Mouse (Mus musculus): ENCODE data around the gene Gnb5.
"Not testable (repeated sequence)": the region's sequence is repeated elsewhere in the genome, so short reads cannot be mapped to it uniquely, and the experiment has no call there.

Gene Gnb5

GRCm38 (mm10) chr9:75361699-75362098 lies 55.6 kb downstream of the Gnb5 start:
- H3K27me3 ChIP-seq (ENCODE audit: control insufficient read depth, insufficient read depth, low read length, poor library complexity, severe bottlenecking) = no peaks in the 10 kb centered on the region
- H3K36me3 ChIP-seq (ENCODE audit: control insufficient read depth, insufficient read depth, low read length, poor library complexity, severe bottlenecking) = no peaks in the 10 kb centered on the region
- peak; percentile 84 for DNase-seq (ENCODE audit: low read depth, low spot score)

GRCm38 (mm10) chr9:75362201-75362600 lies 56.1 kb downstream of the Gnb5 start:
- H3K36me3 ChIP-seq (ENCODE audit: control insufficient read depth, insufficient read depth, low read length, poor library complexity, severe bottlenecking) = no peaks in the 10 kb centered on the region
- DNase-seq (ENCODE audit: low read depth, low spot score) = no peak
- H3K27me3 ChIP-seq (ENCODE audit: control insufficient read depth, insufficient read depth, low read length, poor library complexity, severe bottlenecking) = no peaks in the 10 kb centered on the region

GRCm38 (mm10) chr9:75363001-75363400 lies 56.9 kb downstream of the Gnb5 start:
- DNase-seq (ENCODE audit: low read depth, low spot score) = no peak
- no peaks in the 10 kb centered on the region for H3K36me3 ChIP-seq (ENCODE audit: control insufficient read depth, insufficient read depth, low read length, poor library complexity, severe bottlenecking)
- H3K27me3 ChIP-seq (ENCODE audit: control insufficient read depth, insufficient read depth, low read length, poor library complexity, severe bottlenecking) = no peaks in the 10 kb centered on the region

- DNase-seq (ENCODE audit: low read depth, low spot score); H3K36me3 ChIP-seq (ENCODE audit: control insufficient read depth, insufficient read depth, low read length, poor library complexity, severe bottlenecking); H3K27me3 ChIP-seq (ENCODE audit: control insufficient read depth, insufficient read depth, low read length, poor library complexity, severe bottlenecking): not testable (repeated sequence)
These were observed 57.6 kb downstream of the Gnb5 start for GRCm38 (mm10) chr9:75363702-75364101.

GRCm38 (mm10) chr9:75365195-75365594 lies 59.1 kb downstream of the Gnb5 start:
- H3K27me3 ChIP-seq (ENCODE audit: control insufficient read depth, insufficient read depth, low read length, poor library complexity, severe bottlenecking) = no peaks in the 10 kb centered on the region
- no peaks in the 10 kb centered on the region for H3K36me3 ChIP-seq (ENCODE audit: control insufficient read depth, insufficient read depth, low read length, poor library complexity, severe bottlenecking)
- DNase-seq (ENCODE audit: low read depth, low spot score) = no peak

GRCm38 (mm10) chr9:75366191-75366590 lies 60.1 kb downstream of the Gnb5 start:
- Histone ChIP-seq H3K36me3 (ENCODE audit: control insufficient read depth, insufficient read depth, low read length, poor library complexity, severe bottlenecking) (no peaks in the 10 kb centered on the region), H3K27me3 (ENCODE audit: control insufficient read depth, insufficient read depth, low read length, poor library complexity, severe bottlenecking) (no peaks in the 10 kb centered on the region)
- no peak for DNase-seq (ENCODE audit: low read depth, low spot score)

GRCm38 (mm10) chr9:75368779-75369178 lies 62.7 kb downstream of the Gnb5 start:
- no peaks in the 10 kb centered on the region for H3K27me3 ChIP-seq (ENCODE audit: control insufficient read depth, insufficient read depth, low read length, poor library complexity, severe bottlenecking)
- no peaks in the 10 kb centered on the region for H3K36me3 ChIP-seq (ENCODE audit: control insufficient read depth, insufficient read depth, low read length, poor library complexity, severe bottlenecking)
- DNase-seq (ENCODE audit: low read depth, low spot score) = no peak

GRCm38 (mm10) chr9:75375606-75376005 lies 69.5 kb downstream of the Gnb5 start:
- no peak for DNase-seq (ENCODE audit: low read depth, low spot score)
- Histone ChIP-seq H3K36me3 (ENCODE audit: control insufficient read depth, insufficient read depth, low read length, poor library complexity, severe bottlenecking) (no peaks in the 10 kb centered on the region), H3K27me3 (ENCODE audit: control insufficient read depth, insufficient read depth, low read length, poor library complexity, severe bottlenecking) (no peaks in the 10 kb centered on the region)

GRCm38 (mm10) chr9:75376428-75376827 lies 70.3 kb downstream of the Gnb5 start:
- DNase-seq (ENCODE audit: low read depth, low spot score) = no peak
- H3K36me3 ChIP-seq (ENCODE audit: control insufficient read depth, insufficient read depth, low read length, poor library complexity, severe bottlenecking) = no peaks in the 10 kb centered on the region

GRCm38 (mm10) chr9:75378774-75379173 lies 72.7 kb downstream of the Gnb5 start:
- no peak for DNase-seq (ENCODE audit: low read depth, low spot score)
- no peaks in the 10 kb centered on the region for H3K36me3 ChIP-seq (ENCODE audit: control insufficient read depth, insufficient read depth, low read length, poor library complexity, severe bottlenecking)
- no peaks in the 10 kb centered on the region for H3K27me3 ChIP-seq (ENCODE audit: control insufficient read depth, insufficient read depth, low read length, poor library complexity, severe bottlenecking)

More at GRCm38 (mm10) chr9:75376428-75376827, 70.3 kb downstream of the Gnb5 start:
- no peaks in the 10 kb centered on the region for H3K27me3 ChIP-seq (ENCODE audit: control insufficient read depth, insufficient read depth, low read length, poor library complexity, severe bottlenecking)

- Histone ChIP-seq H3K27me3 (ENCODE audit: control insufficient read depth, insufficient read depth, low read length, poor library complexity, severe bottlenecking) (no peaks in the 10 kb centered on the region), H3K36me3 (ENCODE audit: control insufficient read depth, insufficient read depth, low read length, poor library complexity, severe bottlenecking) (0 out of 2 replicates have a peak, but pooled peaks cover 3% of the 10 kb centered on the region)
- DNase-seq (ENCODE audit: low read depth, low spot score) = no peak
These were observed 76.7 kb downstream of the Gnb5 start for GRCm38 (mm10) chr9:75382825-75383224.

GRCm38 (mm10) chr9:75383785-75384184 lies 77.7 kb downstream of the Gnb5 start:
- peak; percentile 33 for DNase-seq (ENCODE audit: low read depth, low spot score)
- peaks cover 3% of the 10 kb centered on the region; the same call in 1 of the 2 replicates for H3K36me3 ChIP-seq (ENCODE audit: control insufficient read depth, insufficient read depth, low read length, poor library complexity, severe bottlenecking)

GRCm38 (mm10) chr9:75384337-75384962 lies 78.4 kb downstream of the Gnb5 start:
- DNase-seq (ENCODE audit: low read depth, low spot score) = no peak

More at GRCm38 (mm10) chr9:75383785-75384184, 77.7 kb downstream of the Gnb5 start:
- H3K27me3 ChIP-seq (ENCODE audit: control insufficient read depth, insufficient read depth, low read length, poor library complexity, severe bottlenecking) = no peaks in the 10 kb centered on the region

GRCm38 (mm10) chr9:75385218-75385974 lies 79.3 kb downstream of the Gnb5 start:
- H3K36me3 ChIP-seq (ENCODE audit: control insufficient read depth, insufficient read depth, low read length, poor library complexity, severe bottlenecking) = peaks cover 11% of the 10 kb centered on the region
- no peak for DNase-seq (ENCODE audit: low read depth, low spot score)
- H3K27me3 ChIP-seq (ENCODE audit: control insufficient read depth, insufficient read depth, low read length, poor library complexity, severe bottlenecking) = no peaks in the 10 kb centered on the region

More at GRCm38 (mm10) chr9:75384337-75384962, 78.4 kb downstream of the Gnb5 start:
- Histone ChIP-seq H3K27me3 (ENCODE audit: control insufficient read depth, insufficient read depth, low read length, poor library complexity, severe bottlenecking) (no peaks in the 10 kb centered on the region), H3K36me3 (ENCODE audit: control insufficient read depth, insufficient read depth, low read length, poor library complexity, severe bottlenecking) (peaks cover 9% of the 10 kb centered on the region)

- no peak for DNase-seq (ENCODE audit: low read depth, low spot score)
- Histone ChIP-seq H3K27me3 (ENCODE audit: control insufficient read depth, insufficient read depth, low read length, poor library complexity, severe bottlenecking) (no peaks in the 10 kb centered on the region), H3K36me3 (ENCODE audit: control insufficient read depth, insufficient read depth, low read length, poor library complexity, severe bottlenecking) (peaks cover 14% of the 10 kb centered on the region)
These were observed 87.2 kb downstream of the Gnb5 start for GRCm38 (mm10) chr9:75393251-75393650.

Data from splenic B cell, adult 2 months (primary cell).